Mouse (Mus musculus) lung, adult 2 months (tissue): Measurements from ENCODE around the gene Selenop.

Experiments
- CTCF ChIP-seq: fragments of 200-500 bp; IDR thresholded peaks from 2 replicates; pipeline ENCODE4 v1.5.1; 2011; ENCODE audit warnings: mild to moderate bottlenecking, low read length, control low read depth; ENCODE audit not compliant: insufficient read depth
- POLR2A ChIP-seq: fragments of 200-500 bp; IDR thresholded peaks from 2 replicates; pipeline ENCODE4 v1.6.1; 2011; ENCODE audit warnings: low read depth, mild to moderate bottlenecking, control low read depth, low read length, borderline replicate concordance; ENCODE audit errors: extremely low read depth

GRCm38 (mm10) chr15:3260309-3260708 is 8.0 kb upstream of the Selenop start:
- TF ChIP-seq POLR2A (no peak), CTCF (no peak)
